Mouse (Mus musculus): ENCODE results near the gene Kpna7.
A peak's percentile ranks its signal among the peaks of the same experiment; 100 is the strongest.
"Not testable (repeated sequence)": the region's sequence is repeated elsewhere in the genome, so short reads cannot be mapped to it uniquely, and the experiment has no call there.

Gene Kpna7

GRCm38 (mm10) chr5:145020712-145021111 lies 63.1 kb downstream of the Kpna7 start:
- not testable (repeated sequence) for DNase-seq (ENCODE audit: low read depth)

- not testable (repeated sequence) for DNase-seq (ENCODE audit: low read depth)
These were observed 63.6 kb downstream of the Kpna7 start for GRCm38 (mm10) chr5:145020254-145020653.

GRCm38 (mm10) chr5:145016761-145017160 lies 67.1 kb downstream of the Kpna7 start:
- not testable (repeated sequence) for DNase-seq (ENCODE audit: low read depth)

- DNase-seq (ENCODE audit: low read depth), result no peak
These were observed 69.6 kb downstream of the Kpna7 start for GRCm38 (mm10) chr5:145014278-145014677.

- no peak for DNase-seq (ENCODE audit: low read depth)
These were observed 74.8 kb downstream of the Kpna7 start for GRCm38 (mm10) chr5:145008878-145009659.

GRCm38 (mm10) chr5:145005596-145005995 lies 78.2 kb downstream of the Kpna7 start:
- DNase-seq (ENCODE audit: low read depth), result peak; percentile 67

- DNase-seq (ENCODE audit: low read depth), result no peak
These were observed 79.3 kb downstream of the Kpna7 start for GRCm38 (mm10) chr5:145004495-145004894.

- no peak for DNase-seq (ENCODE audit: low read depth)
These were observed 80.5 kb downstream of the Kpna7 start for GRCm38 (mm10) chr5:145003362-145003761.

- DNase-seq (ENCODE audit: low read depth), result peak; percentile 86
These were observed 85.3 kb downstream of the Kpna7 start for GRCm38 (mm10) chr5:144998491-144998890.

GRCm38 (mm10) chr5:144990481-144990880 lies 93.3 kb downstream of the Kpna7 start:
- no peak for DNase-seq (ENCODE audit: low read depth)

GRCm38 (mm10) chr5:144990051-144990450 lies 93.8 kb downstream of the Kpna7 start:
- no peak for DNase-seq (ENCODE audit: low read depth)

GRCm38 (mm10) chr5:144989061-144989405 lies 94.8 kb downstream of the Kpna7 start:
- no peak for DNase-seq (ENCODE audit: low read depth)

GRCm38 (mm10) chr5:144988340-144989060 lies 95.3 kb downstream of the Kpna7 start:
- peak; percentile 72 for DNase-seq (ENCODE audit: low read depth)

GRCm38 (mm10) chr5:144987561-144987960 lies 96.3 kb downstream of the Kpna7 start:
- no peak for DNase-seq (ENCODE audit: low read depth)

GRCm38 (mm10) chr5:144984839-144985238 lies 99.0 kb downstream of the Kpna7 start:
- DNase-seq (ENCODE audit: low read depth), result no peak

- no peak for DNase-seq (ENCODE audit: low read depth)
These were observed 100.6 kb downstream of the Kpna7 start for GRCm38 (mm10) chr5:144983227-144983626.

- no peak for DNase-seq (ENCODE audit: low read depth)
These were observed 104.7 kb downstream of the Kpna7 start for GRCm38 (mm10) chr5:144979110-144979509.

- peak; percentile 67 for DNase-seq (ENCODE audit: low read depth)
These were observed 105.2 kb downstream of the Kpna7 start for GRCm38 (mm10) chr5:144978533-144979107.

- peak; percentile 20 for DNase-seq (ENCODE audit: low read depth)
These were observed 112.6 kb downstream of the Kpna7 start for GRCm38 (mm10) chr5:144971266-144971665.

- DNase-seq (ENCODE audit: low read depth), result peak; percentile 77
These were observed 118.0 kb downstream of the Kpna7 start, which contains the start of gene Smurf1 for GRCm38 (mm10) chr5:144965639-144966351. TSS of gene Smurf1 (minus strand) at chr5:144965847.

- peak; percentile 94 for DNase-seq (ENCODE audit: low read depth)
These were observed 118.8 kb downstream of the Kpna7 start for GRCm38 (mm10) chr5:144964872-144965638.

All from 416B (cell line).